Mouse (Mus musculus) layer of hippocampus, adult 6 months (tissue): ENCODE measurements around the gene Ccdc171. TPM values are rescaled to one million over a fixed set of nuclear protein-coding genes. Genes with fewer than 3 reads are reported as not detected.

Experiments
- long read RNA-seq, 2 experiments: library from polyadenylated mRNA; unstranded; transcript quantifications; one replicate each; pipeline ENCODE4 v2.0.0; 2019 to 2020
- polyA plus RNA-seq: library from polyadenylated mRNA; unstranded; fragments of <200 nt; fragmentation: Nextera tagmentation; gene quantifications from 2 replicates; pipeline ENCODE4 v1.2.3, GENCODE M21; 2021

The Ccdc171 gene
- polyA plus RNA-seq, result 0.60 and 1.1 TPM in 2 replicates
- long read RNA-seq, experiment 1, partial matches to known transcripts, result 0 of 2 reads
- long read RNA-seq, experiment 1, other reads (novel, unspliced or antisense), result 2 of 2 reads
- long read RNA-seq, experiment 2, full-length matches to known transcripts, result 2 of 4 reads
- long read RNA-seq, experiment 2, partial matches to known transcripts, result 0 of 4 reads
- long read RNA-seq, experiment 2, other reads (novel, unspliced or antisense), result 2 of 4 reads

DNA sequence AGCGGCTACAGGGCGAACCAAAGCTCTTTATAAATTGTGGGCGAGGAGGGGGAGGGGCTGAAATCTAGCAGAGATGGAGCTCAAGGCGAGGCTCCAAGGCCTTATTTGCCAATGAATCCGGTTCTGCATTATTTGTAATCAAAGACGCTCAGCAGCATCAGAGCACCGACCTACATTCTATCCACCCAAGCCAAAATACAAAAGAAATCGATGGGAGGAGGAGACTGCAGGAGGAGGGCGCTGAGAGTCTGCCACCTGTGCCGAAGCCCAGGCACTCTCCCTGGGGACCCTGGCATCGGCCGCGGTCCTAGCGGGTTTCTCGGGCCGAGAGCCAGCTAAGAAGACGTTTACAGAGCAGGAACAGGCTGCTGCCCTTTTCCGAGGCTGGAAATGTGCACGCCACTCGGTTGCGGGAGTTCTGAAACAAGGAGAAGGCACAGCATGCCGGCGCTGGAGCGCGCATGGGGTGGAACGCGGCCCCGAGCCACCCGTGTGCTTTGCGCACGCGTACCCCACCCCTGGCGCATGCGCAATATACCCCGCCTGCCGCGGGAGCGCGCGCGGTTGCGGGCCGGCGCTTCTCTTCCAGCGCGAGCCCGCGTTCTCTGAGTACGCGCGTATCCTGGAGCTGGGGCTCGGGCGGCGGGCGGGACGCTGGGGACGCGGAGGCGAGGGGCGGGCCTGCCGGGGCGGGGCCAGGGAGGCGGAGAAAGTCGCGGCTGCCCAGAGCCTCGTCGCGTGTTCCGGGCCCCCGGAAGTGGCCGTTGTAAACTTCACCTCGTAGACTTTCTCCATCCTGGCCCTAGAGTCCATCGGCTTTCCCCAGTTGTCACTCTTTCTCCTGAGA is at the start of gene Ccdc171:
Gene Ccdc171, plus strand, starts transcription at position 703 of the 847 bp plus-strand sequence.

DNA sequence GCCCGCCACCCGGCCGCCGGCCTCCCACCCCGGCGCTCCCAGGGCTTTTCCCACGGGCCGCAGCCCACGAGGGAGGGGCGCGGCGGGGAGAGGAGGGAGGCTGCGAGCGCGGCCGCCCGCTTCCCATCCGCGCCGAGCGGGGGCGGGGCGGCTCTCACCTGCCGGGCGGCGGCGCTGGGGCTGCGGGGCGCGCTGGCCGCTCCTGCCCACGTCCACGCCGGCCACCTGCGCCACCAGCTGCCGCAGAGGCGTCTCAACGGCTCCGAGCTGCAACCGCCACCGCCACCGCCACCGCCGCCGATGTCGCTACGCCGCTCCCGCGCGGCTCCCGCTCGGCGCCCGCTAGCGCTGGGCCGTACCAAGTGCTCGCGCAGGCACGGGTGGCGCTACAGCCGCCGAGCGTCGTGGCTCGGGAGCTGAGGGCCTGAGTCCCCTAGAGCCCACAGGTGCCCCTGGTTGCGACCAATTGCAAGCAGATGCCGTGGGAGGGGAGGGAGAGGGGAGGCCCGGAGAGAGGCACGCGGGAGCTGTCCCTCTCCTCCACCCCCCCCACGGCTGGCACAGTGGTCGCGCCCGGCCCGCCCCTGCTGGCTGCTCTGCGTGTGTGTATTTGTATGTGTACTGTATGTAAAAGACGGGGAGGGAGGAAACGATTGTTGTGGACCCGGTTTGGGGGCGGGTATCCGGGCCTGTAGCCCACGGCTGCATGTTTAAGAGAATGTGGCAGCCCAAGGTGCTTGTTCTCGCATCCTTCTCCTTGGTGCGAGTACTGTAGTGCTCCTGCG is 39.0 kb upstream of the Ccdc171 start, which contains the start of gene Psip1:
Gene Psip1, minus strand, starts transcription at position 343 of the 785 bp plus-strand sequence.

Other genes starting within 250 kb of the Ccdc171 start
- gene Ttc39b, start 201.3 kb upstream of the Ccdc171 start, polyA plus RNA-seq, result 8.5 and 9.8 TPM in 2 replicates
- 42.4 and 51.5 TPM in 2 replicates for gene Snapc3, start 107.8 kb upstream of the Ccdc171 start, polyA plus RNA-seq
- gene Psip1, start 39.1 kb upstream of the Ccdc171 start, polyA plus RNA-seq, result 42.1 and 47.7 TPM in 2 replicates